Mouse (Mus musculus): Measurements from ENCODE around the gene Snorc.

GRCm38 (mm10) chr1:87493542-87493941 is 23.5 kb downstream of the Snorc start:
- TF ChIP-seq POLR2A (IDR thresholded peaks at IDR 0.05; ENCODE audit: extremely low read depth, insufficient read depth, low read length) = no peak
- no peak for TF ChIP-seq CTCF (IDR thresholded peaks at IDR 0.05; ENCODE audit: extremely low read depth, insufficient read depth, low read length)
